Mouse (Mus musculus) MEL-GATA-1-ER (cell line): Measurements from ENCODE around the gene Galnt5.

Source experiments
- DNase-seq: peaks from one replicate; pipeline ENCODE4 v3.0.0-alpha.2; 2012; ENCODE audit warnings: low read depth; ENCODE audit errors: extremely low read depth

Galnt5 gene

GRCm38 (mm10) chr2:57997752-57998430, at the start of gene Galnt5:
Gene Galnt5 (plus strand): TSS chr2:57997884.
- DNase-seq: no peak

GRCm38 (mm10) chr2:57951620-57952019, 46.1 kb upstream of the Galnt5 start:
- no peak for DNase-seq

GRCm38 (mm10) chr2:57960786-57961185, 36.9 kb upstream of the Galnt5 start:
- DNase-seq: no peak

- no peak for DNase-seq
Observed at GRCm38 (mm10) chr2:57982248-57982647, 15.4 kb upstream of the Galnt5 start.

- DNase-seq: no peak
Observed at GRCm38 (mm10) chr2:57991084-57991483, 6.6 kb upstream of the Galnt5 start.

GRCm38 (mm10) chr2:58001497-58001896, 3.8 kb downstream of the Galnt5 start:
- DNase-seq: no peak

- no peak for DNase-seq
Observed at GRCm38 (mm10) chr2:58007081-58007480, 9.4 kb downstream of the Galnt5 start.

GRCm38 (mm10) chr2:58023556-58023955, 25.9 kb downstream of the Galnt5 start:
- DNase-seq: no peak

GRCm38 (mm10) chr2:58026740-58027139, 29.1 kb downstream of the Galnt5 start:
- no peak for DNase-seq

- DNase-seq: peak; percentile 44
Observed at GRCm38 (mm10) chr2:58029404-58029803, 31.7 kb downstream of the Galnt5 start.

GRCm38 (mm10) chr2:58031431-58031830, 33.7 kb downstream of the Galnt5 start:
- DNase-seq: no peak

- DNase-seq: peak; percentile 85
Observed at GRCm38 (mm10) chr2:58035635-58036034, 38.0 kb downstream of the Galnt5 start.

- DNase-seq: no peak
Observed at GRCm38 (mm10) chr2:58036926-58037325, 39.2 kb downstream of the Galnt5 start.

GRCm38 (mm10) chr2:58041867-58042266, 44.2 kb downstream of the Galnt5 start:
- no peak for DNase-seq

- DNase-seq: no peak
Observed at GRCm38 (mm10) chr2:58052821-58053581, 55.3 kb downstream of the Galnt5 start, which contains the start of gene Ermn. Gene Ermn (minus strand): TSS chr2:58052864.

- DNase-seq: no peak
Observed at GRCm38 (mm10) chr2:58055383-58055782, 57.7 kb downstream of the Galnt5 start.

GRCm38 (mm10) chr2:58079849-58080248, 82.2 kb downstream of the Galnt5 start:
- no peak for DNase-seq

GRCm38 (mm10) chr2:58086420-58086819, 88.7 kb downstream of the Galnt5 start:
- no peak for DNase-seq

- DNase-seq: no peak
Observed at GRCm38 (mm10) chr2:58094818-58095217, 97.1 kb downstream of the Galnt5 start.
